Mouse (Mus musculus) frontal cortex, adult 2 months (tissue): Measurements from ENCODE around the gene Zfp759. TPM values are rescaled to one million over a fixed set of nuclear protein-coding genes. Genes with fewer than 3 reads are reported as not detected.

ENCODE experiments used
- polyA plus RNA-seq: library from polyadenylated mRNA; depleted of rRNA; stranded (reverse); fragments of >200 nt; gene quantifications from 2 replicates; pipeline ENCODE4 v1.2.3, GENCODE M21; 2012; rRNA removed

Zfp759 gene
- polyA plus RNA-seq, 1 experiment = 3.0 TPM

Other genes with a start within 250 kb of the Zfp759 start
- gene Gm10767, start 216.7 kb upstream of the Zfp759 start, polyA plus RNA-seq = 3.0 and 3.2 TPM in 2 replicates
- 2.6 and 2.8 TPM in 2 replicates for gene Zfp712, start 60.5 kb upstream of the Zfp759 start, polyA plus RNA-seq
- 3.0 and 3.7 TPM in 2 replicates for gene Zfp708, start 23.7 kb upstream of the Zfp759 start, polyA plus RNA-seq
- gene Gm28557, start 13.1 kb upstream of the Zfp759 start, polyA plus RNA-seq = 1.6 and 2.0 TPM in 2 replicates
- gene Rslcan18, start 5.4 kb upstream of the Zfp759 start, polyA plus RNA-seq = 0.21 and 0.24 TPM in 2 replicates
- 3.3 and 3.4 TPM in 2 replicates for gene Rsl1, start 51.5 kb downstream of the Zfp759 start, polyA plus RNA-seq
- 1.6 TPM in 2 replicates for gene Zfp455, start 72.8 kb downstream of the Zfp759 start, polyA plus RNA-seq
- 3.5 and 3.8 TPM in 2 replicates for gene Zfp458, start 156.8 kb downstream of the Zfp759 start, polyA plus RNA-seq
- 3.0 and 3.7 TPM in 2 replicates for gene Zfp457, start 184.8 kb downstream of the Zfp759 start, polyA plus RNA-seq
- 2.5 and 2.7 TPM in 2 replicates for gene Zfp595, start 210.9 kb downstream of the Zfp759 start, polyA plus RNA-seq
- not detected in 2 replicates for gene Gm28044, start 238.9 kb downstream of the Zfp759 start, polyA plus RNA-seq
- gene Zfp953, start 238.9 kb downstream of the Zfp759 start, polyA plus RNA-seq = 0.48 TPM in 2 replicates